Mouse (Mus musculus) spleen, adult 2 months (tissue): ENCODE measurements around the gene Slco3a1.

Experiments used
- CTCF ChIP-seq: fragments of 200-500 bp; IDR thresholded peaks from 2 replicates; pipeline ENCODE4 v1.5.1; 2011; ENCODE audit warnings: mild to moderate bottlenecking, inconsistent platforms; ENCODE audit not compliant: insufficient read depth, insufficient read length, insufficient replicate concordance; ENCODE audit errors: extremely low read depth
- POLR2A ChIP-seq: fragments of 200-500 bp; IDR thresholded peaks from 2 replicates; pipeline ENCODE4 v1.6.1; 2011; ENCODE audit warnings: low read depth, low read length, inconsistent platforms

- TF ChIP-seq CTCF: no peak
- TF ChIP-seq POLR2A: no peak
Observed at GRCm38 (mm10) chr7:74330858-74331726, 223.5 kb downstream of the Slco3a1 start.
